Mouse (Mus musculus): ENCODE measurements at regions not wholly inside any gene's neighbourhood (a gene's known extent, or its start where the extent isn't known, plus 50 kb on each side); places are given as distances from the start of the nearest gene placed in this dataset.

GRCm38 (mm10) chr7:93424717-93425116 lies 345.1 kb downstream of the Fam181b start:
- no peak for DNase-seq (ENCODE audit: low spot score in 2 of 2)

- DNase-seq (ENCODE audit: low spot score in 2 of 2): peak in 1 of 2 experiments; percentile 15
Measured at GRCm38 (mm10) chr7:93435034-93435433, 355.4 kb downstream of the Fam181b start.

GRCm38 (mm10) chr7:93454071-93454470 lies 374.4 kb downstream of the Fam181b start:
- no peak for DNase-seq (ENCODE audit: low spot score in 2 of 2)

- DNase-seq (ENCODE audit: low spot score in 2 of 2): no peak
Measured at GRCm38 (mm10) chr7:93463377-93463776, 383.7 kb downstream of the Fam181b start.

GRCm38 (mm10) chr7:93473371-93473770 lies 393.7 kb downstream of the Fam181b start:
- DNase-seq (ENCODE audit: low spot score in 2 of 2): no peak

- peak; percentile 19 to 34 for DNase-seq (ENCODE audit: low spot score in 2 of 2)
Measured at GRCm38 (mm10) chr7:93510636-93511035, 431.0 kb downstream of the Fam181b start.

GRCm38 (mm10) chr7:93511237-93511636 lies 431.6 kb downstream of the Fam181b start:
- DNase-seq (ENCODE audit: low spot score in 2 of 2): no peak

GRCm38 (mm10) chr7:93559131-93559530 lies 479.5 kb downstream of the Fam181b start:
- no peak for DNase-seq (ENCODE audit: low spot score in 2 of 2)

- DNase-seq (ENCODE audit: low spot score in 2 of 2): no peak
Measured at GRCm38 (mm10) chr7:93577523-93577922, 497.9 kb downstream of the Fam181b start.

- no peak for DNase-seq (ENCODE audit: low spot score in 2 of 2)
Measured at GRCm38 (mm10) chr7:93587121-93587520, 507.5 kb downstream of the Fam181b start.

- no peak for DNase-seq (ENCODE audit: low spot score in 2 of 2)
Measured at GRCm38 (mm10) chr7:93588088-93588487, 508.4 kb downstream of the Fam181b start.
